Mouse (Mus musculus) ES-E14 (cell line): ENCODE results near the gene Spast.

Experiments
- CHD2 ChIP-seq: IDR thresholded peaks from 2 replicates; pipeline ENCODE4 v1.6.1; 2014; ENCODE audit warnings: mild to moderate bottlenecking, low read depth, low read length, inconsistent platforms
- HCFC1 ChIP-seq: IDR thresholded peaks from 2 replicates; pipeline ENCODE4 v1.6.1; 2012; ENCODE audit warnings: low read length, inconsistent platforms, borderline replicate concordance; ENCODE audit not compliant: insufficient read depth
- MAFK ChIP-seq: IDR thresholded peaks from 2 replicates; pipeline ENCODE4 v1.6.1; 2014; ENCODE audit warnings: mild to moderate bottlenecking, low read depth, low read length, inconsistent platforms; ENCODE audit not compliant: insufficient read depth
- ZC3H11A ChIP-seq: IDR thresholded peaks from 2 replicates; pipeline ENCODE4 v1.6.1; 2012; ENCODE audit warnings: low read depth, mild to moderate bottlenecking, inconsistent platforms, low read length, borderline replicate concordance
- ZNF384 ChIP-seq: IDR thresholded peaks from 2 replicates; pipeline ENCODE4 v1.6.1; 2012; ENCODE audit warnings: low read depth, low read length, inconsistent platforms

DNA sequence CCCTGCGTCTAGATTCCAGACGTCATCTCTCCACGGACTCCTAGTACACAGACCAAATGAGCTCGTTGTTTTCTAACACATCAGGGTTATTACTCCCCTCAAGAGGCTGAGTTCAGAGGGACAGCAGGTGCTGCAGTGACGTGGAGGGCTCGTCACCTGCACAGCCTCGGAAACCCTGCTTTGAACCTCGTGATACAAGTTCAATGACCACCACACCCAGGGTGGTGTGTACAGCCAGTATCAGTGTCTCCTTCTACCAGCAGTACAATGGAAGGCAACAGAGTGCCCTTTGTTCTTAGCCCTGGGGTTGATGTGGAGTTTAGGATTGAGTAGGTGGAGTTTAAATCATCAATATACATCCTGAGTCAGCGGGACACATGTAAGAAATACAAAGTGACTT is 99.0 kb downstream of the Spast start:
- TF ChIP-seq ZC3H11A (no peak), HCFC1 (no peak), ZNF384 (no peak), MAFK (no peak), CHD2 (no peak)
